Mouse (Mus musculus): Measurements from ENCODE around the gene Rapgefl1.

Rapgefl1 gene

GRCm38 (mm10) chr11:98858759-98859731 is 22.5 kb downstream of the Rapgefl1 start:
- DNase-seq (ENCODE audit: low read depth, low spot score): peak; percentile 93

GRCm38 (mm10) chr11:98863028-98863750 is 26.6 kb downstream of the Rapgefl1 start, which contains the start of gene Wipf2:
TSS of gene Wipf2 (plus strand) at chr11:98863638.
- peak; percentile 98 for DNase-seq (ENCODE audit: low read depth, low spot score)

- peak; percentile 84 for DNase-seq (ENCODE audit: low read depth, low spot score)
Observed at GRCm38 (mm10) chr11:98863751-98864429, 27.3 kb downstream of the Rapgefl1 start.

GRCm38 (mm10) chr11:98867293-98867692 is 30.7 kb downstream of the Rapgefl1 start:
- peak; percentile 51 for DNase-seq (ENCODE audit: low read depth, low spot score)

DNA sequence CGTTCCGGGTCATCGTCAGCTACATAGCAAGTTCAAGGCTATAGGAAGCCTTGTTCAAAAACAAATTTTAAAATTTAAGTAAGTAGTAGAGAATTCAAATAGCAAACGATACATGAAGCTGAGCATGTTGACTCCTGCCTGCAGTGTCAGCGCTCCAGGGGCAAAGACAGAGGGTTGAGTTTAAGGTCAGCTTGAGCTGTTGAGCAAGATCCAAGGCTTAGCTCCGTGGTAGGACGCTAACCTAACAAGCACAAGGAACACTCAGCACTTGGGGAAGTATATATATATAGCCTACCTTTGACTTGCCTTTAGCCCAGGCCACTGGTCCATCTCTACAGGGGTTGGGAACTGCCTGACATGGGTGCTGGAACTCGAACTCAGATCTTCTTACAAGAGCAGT is 33.3 kb downstream of the Rapgefl1 start:
- no peak for DNase-seq (ENCODE audit: low read depth, low spot score)

DNA sequence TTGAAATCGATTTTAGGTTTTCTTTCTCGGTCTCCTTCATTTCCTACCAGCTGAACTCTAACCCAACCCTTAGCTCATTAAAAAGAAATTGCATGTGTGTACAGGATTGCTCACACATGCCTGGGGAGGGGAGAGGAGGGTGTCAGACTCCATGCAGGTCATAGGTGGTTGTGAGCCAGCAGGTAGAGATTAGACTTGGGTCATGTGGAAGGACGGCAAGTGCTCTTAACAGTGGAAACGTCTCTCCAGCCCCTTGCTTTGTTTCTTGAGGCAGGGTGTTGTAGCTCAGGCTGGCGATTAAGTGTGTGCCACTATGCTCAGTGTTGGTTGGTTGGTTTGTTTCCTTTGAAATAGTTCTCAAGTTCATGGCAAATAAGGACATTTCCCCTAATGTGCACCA is 34.2 kb downstream of the Rapgefl1 start:
- DNase-seq (ENCODE audit: low read depth, low spot score): no peak

DNA sequence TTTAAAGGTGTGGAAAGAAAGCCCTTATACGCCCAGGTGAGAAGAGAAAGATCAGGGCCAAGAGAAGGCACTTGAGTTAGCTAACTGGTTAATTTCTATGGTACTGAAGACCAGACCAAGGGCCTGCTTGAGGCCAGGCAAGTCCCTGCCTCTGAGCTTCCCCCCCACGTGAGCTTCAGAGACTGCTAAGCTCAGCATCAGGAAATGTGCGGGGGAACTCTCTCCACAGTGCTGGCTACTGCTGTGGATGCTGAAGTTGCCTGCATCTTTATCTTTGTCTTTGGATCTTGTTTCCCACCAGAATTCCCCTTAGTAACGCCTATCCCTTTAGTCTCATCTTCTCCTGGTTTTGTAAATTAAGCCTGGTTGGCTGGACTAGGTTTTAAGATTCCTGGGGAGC is 34.8 kb downstream of the Rapgefl1 start:
- peak; percentile 79 for DNase-seq (ENCODE audit: low read depth, low spot score)

DNA sequence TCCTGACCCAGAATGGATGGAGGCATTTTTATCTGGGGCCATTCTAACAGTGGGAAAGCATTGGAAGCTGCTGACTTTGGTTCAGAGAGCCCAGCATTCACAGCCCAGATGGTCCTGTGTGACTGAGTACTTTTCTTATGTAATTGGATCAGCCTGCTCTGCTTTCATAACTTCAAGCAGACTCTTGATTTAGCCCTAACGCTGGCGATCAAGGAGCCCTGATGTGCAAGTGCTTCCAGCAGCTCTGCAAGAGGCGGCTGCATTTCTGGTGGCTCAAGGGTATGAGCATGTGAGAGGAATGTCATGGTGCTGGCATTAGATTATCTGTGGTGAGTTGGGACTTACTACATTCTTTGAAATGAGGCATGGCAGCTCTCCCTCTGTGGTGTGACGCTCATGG is 35.5 kb downstream of the Rapgefl1 start:
- DNase-seq (ENCODE audit: low read depth, low spot score): peak; percentile 95

DNA sequence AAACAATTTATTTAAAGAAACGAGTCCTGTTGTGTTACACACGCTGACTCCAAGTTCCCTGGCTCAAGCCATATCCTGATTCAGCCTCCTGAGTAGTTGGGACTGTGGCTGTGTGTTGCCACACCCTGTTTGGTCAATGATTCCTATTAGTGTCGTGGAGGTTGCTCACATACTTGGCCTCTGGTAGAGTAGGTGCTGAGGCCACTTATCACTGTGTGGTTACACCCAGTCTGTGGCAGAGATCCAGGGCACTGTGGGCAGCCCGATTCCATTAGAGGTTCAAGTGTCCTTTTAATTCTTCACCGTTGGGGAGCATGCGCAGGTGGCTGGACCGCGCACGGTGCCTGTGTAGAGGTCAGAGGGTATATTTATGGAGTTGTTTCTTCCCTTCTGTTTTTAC is 37.3 kb downstream of the Rapgefl1 start:
- DNase-seq (ENCODE audit: low read depth, low spot score): no peak

GRCm38 (mm10) chr11:98877001-98877400 is 40.4 kb downstream of the Rapgefl1 start:
- DNase-seq (ENCODE audit: low read depth, low spot score): no peak

DNA sequence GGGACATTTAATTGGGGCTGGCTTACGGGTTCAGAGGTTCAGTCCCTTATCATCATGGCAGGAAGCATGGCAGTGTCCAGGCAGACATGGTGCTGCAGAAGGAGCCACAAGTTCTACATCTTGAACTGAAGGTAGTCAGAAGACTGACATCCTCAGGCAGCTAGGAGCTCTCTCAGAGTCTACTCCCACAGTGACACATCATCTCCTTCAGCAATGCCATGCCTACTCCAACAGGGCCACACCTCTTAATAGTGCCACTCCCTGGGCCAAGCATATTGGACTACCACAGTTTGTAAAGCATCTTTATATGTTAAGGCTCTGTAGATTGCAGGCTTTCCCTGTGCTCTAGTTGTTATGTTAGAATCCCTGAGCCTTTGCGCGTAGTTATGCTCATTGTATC is 51.1 kb downstream of the Rapgefl1 start:
- no peak for DNase-seq (ENCODE audit: low read depth, low spot score)

- DNase-seq (ENCODE audit: low read depth, low spot score): no peak
Observed at GRCm38 (mm10) chr11:98889077-98889476, 52.5 kb downstream of the Rapgefl1 start.

DNA sequence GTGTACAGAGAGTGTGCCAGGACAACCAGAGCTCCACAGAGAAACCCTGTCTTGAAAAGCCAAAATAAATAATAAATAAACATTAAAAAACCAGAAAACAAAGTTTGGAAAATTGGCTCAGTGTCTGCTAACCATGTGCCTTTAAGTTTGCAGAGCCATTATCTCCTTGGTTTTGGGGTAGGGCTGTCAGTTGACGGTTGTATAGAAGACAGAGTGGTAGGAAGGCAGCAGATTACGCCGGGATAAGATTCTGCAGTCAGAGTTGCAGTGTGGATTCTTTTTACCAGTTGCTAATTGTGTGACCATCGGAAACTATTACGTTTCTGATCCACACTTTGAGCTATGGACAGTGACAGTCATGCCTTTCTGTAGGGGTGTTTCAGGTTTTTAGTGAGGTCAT is 53.4 kb downstream of the Rapgefl1 start:
- DNase-seq (ENCODE audit: low read depth, low spot score): no peak

GRCm38 (mm10) chr11:98892426-98892825 is 55.8 kb downstream of the Rapgefl1 start:
- no peak for DNase-seq (ENCODE audit: low read depth, low spot score)

GRCm38 (mm10) chr11:98900529-98901125 is 64.0 kb downstream of the Rapgefl1 start:
- DNase-seq (ENCODE audit: low read depth, low spot score): no peak

DNA sequence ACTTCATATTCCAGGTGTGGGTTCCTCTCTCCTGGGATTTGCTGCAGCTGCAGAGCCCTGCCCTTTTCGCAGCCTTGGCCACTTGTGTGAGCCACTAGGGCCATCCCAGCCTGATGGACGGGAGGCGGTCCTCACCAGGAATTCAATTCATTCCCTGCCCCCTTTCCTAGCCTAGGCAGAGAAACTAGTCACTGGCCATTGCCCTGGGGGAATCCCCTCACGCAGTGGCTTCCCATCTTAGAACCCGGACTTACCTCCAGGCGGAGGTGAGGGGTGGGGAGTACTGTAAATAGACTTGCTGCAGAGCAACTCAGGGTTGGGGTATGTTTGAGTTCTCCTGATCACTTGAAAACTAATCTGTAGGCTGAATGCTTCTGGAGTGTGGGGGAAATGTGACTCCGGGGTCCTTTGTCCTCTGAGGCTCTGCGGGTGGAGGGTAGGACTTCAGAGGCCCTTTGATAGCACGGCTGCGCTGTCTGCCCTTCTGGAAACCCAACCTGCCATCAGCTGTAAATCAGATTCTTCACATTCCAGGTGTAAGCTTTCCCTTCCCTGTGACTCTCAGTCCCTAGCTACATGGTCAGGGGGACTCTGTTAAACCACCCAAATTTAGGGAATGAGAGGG is 66.1 kb downstream of the Rapgefl1 start:
- no peak for DNase-seq (ENCODE audit: low read depth, low spot score)
